Mouse (Mus musculus) liver, embryonic 12.5 days (tissue): ENCODE results near the gene Zfp518b. TPM values are rescaled to one million over a fixed set of nuclear protein-coding genes. Genes with fewer than 3 reads are reported as not detected.

Experiments
- ATAC-seq: fragments of 200-750 bp; cut with Nextera tagmentation; 2 replicates; pipeline ENCODE4 v1.8.0; 2017; ENCODE audit warnings: moderate number of reproducible peaks, mild to moderate bottlenecking, moderate library complexity
- H3K27ac ChIP-seq: fragments of 300-500 bp; sonication (generic); 2 replicates; pipeline ENCODE4 v1.5.1; 2016; ENCODE audit warnings: mild to moderate bottlenecking
- H3K27me3 ChIP-seq: fragments of 300-500 bp; sonication (generic); replicated peaks from 2 replicates; pipeline ENCODE4 v1.6.1; 2016; ENCODE audit warnings: mild to moderate bottlenecking, moderate library complexity
- H3K36me3 ChIP-seq: fragments of 300-500 bp; sonication (generic); 2 replicates; pipeline ENCODE4 v1.6.1; 2016; ENCODE audit warnings: mild to moderate bottlenecking, moderate library complexity
- H3K4me1 ChIP-seq: fragments of 300-500 bp; sonication (generic); 2 replicates; pipeline ENCODE4 v1.6.1; 2016
- H3K4me2 ChIP-seq: fragments of 300-500 bp; sonication (generic); 2 replicates; pipeline ENCODE4 v1.6.1; 2016; ENCODE audit warnings: mild to moderate bottlenecking, moderate library complexity
- H3K4me3 ChIP-seq: fragments of 300-500 bp; sonication (generic); 2 replicates; pipeline ENCODE4 v1.5.1; 2016; ENCODE audit warnings: mild to moderate bottlenecking, moderate library complexity
- H3K9ac ChIP-seq: fragments of 300-500 bp; sonication (generic); 2 replicates; pipeline ENCODE4 v1.6.1; 2016; ENCODE audit warnings: mild to moderate bottlenecking, moderate library complexity
- H3K9me3 ChIP-seq: fragments of 300-500 bp; sonication (generic); replicated peaks from 2 replicates; pipeline ENCODE4 v1.6.1; 2016; ENCODE audit warnings: mild to moderate bottlenecking, moderate library complexity
- WGBS: fragments of 180-500 bp; shearing (Covaris S2); methylation state at CpG from one replicate; pipeline ENCODE4 v1.1.7; 2016; ENCODE audit not compliant: insufficient replicate concordance; 5-methylcytosine and 5-hydroxymethylcytosine counted together
- polyA plus RNA-seq: library from polyadenylated mRNA; unstranded; fragments of >200 nt; fragmentation: Nextera tagmentation; extraction: Ambion mirVana; gene quantifications from 2 replicates; pipeline ENCODE4 v1.2.1, GENCODE M21; 2016

Zfp518b gene
- polyA plus RNA-seq, 1 experiment from 2014 or later, result 4.9 TPM

- no peak overlapping the region for H3K9ac ChIP-seq
- no peak overlapping the region for H3K4me2 ChIP-seq
- 67% methylated on average over 3 of the region's 3 CpGs for WGBS
- no peaks in the 10 kb centered on the region for H3K27me3 ChIP-seq
- no peaks in the 10 kb centered on the region for H3K9me3 ChIP-seq
- no peaks in the 10 kb centered on the region for H3K4me1 ChIP-seq
- no peak overlapping the region for H3K27ac ChIP-seq
- ATAC-seq, result no peak
- H3K4me3 ChIP-seq, result no peak overlapping the region
- no peaks in the 10 kb centered on the region for H3K36me3 ChIP-seq
These were observed 57.7 kb downstream of the Zfp518b start for GRCm38 (mm10) chr5:38626883-38627282.

GRCm38 (mm10) chr5:38620783-38621182 lies 63.8 kb downstream of the Zfp518b start:
- Histone ChIP-seq H3K9me3 (no peaks in the 10 kb centered on the region), H3K4me3 (no peak overlapping the region), H3K27me3 (no peaks in the 10 kb centered on the region), H3K4me1 (no peaks in the 10 kb centered on the region), H3K27ac (no peak overlapping the region), H3K9ac (no peak overlapping the region), H3K4me2 (no peak overlapping the region), H3K36me3 (no peaks in the 10 kb centered on the region)
- 26% methylated on average over 5 of the region's 5 CpGs for WGBS
- ATAC-seq, result no peak

DNA sequence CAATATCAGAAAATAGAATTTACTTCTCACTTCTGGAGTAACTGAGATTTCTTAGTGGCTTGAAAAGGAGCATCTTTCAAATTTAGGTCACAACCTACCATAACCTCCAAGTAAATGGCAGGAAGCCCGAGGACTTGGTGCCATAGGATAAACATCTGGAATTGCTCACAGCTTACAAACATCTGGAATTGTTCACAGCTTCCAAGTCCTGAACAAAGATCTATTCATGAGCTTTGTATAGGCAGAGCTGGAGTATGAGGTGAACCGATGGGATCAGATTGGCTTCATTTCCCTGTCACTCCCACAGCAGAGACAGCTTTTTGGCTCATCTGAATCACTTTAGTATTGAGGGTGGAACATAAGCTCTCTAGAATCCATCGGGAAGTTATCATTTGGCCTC lies 65.7 kb downstream of the Zfp518b start:
- Histone ChIP-seq H3K9ac (no peak overlapping the region), H3K27ac (no peak overlapping the region), H3K4me2 (no peak overlapping the region), H3K9me3 (no peaks in the 10 kb centered on the region), H3K36me3 (no peaks in the 10 kb centered on the region), H3K27me3 (no peaks in the 10 kb centered on the region), H3K4me1 (no peaks in the 10 kb centered on the region), H3K4me3 (no peak overlapping the region)
- no peak for ATAC-seq
- 57% methylated on average over 3 of the region's 3 CpGs for WGBS

Other genes starting within 250 kb of the Zfp518b start
- gene Slc2a9, start 181.7 kb downstream of the Zfp518b start, polyA plus RNA-seq, result 0.60 and 1.2 TPM in 2 replicates
- gene Wdr1, start 121.6 kb downstream of the Zfp518b start, polyA plus RNA-seq, result 122 and 131 TPM in 2 replicates
- not detected in 2 replicates for gene Clnk, start 192.0 kb upstream of the Zfp518b start, polyA plus RNA-seq